Mouse (Mus musculus) midbrain, embryonic 15.5 days (tissue): ENCODE measurements around the gene Gm867. TPM values are rescaled to one million over a fixed set of nuclear protein-coding genes. Genes with fewer than 3 reads are reported as not detected.

ENCODE experiments used
- ATAC-seq: fragments of 200-750 bp; cut with Nextera tagmentation; replicated peaks from 2 replicates; pipeline ENCODE4 v1.8.0; 2017; ENCODE audit warnings: moderate TSS enrichment
- H3K27ac ChIP-seq: fragments of 300-500 bp; sonication (generic); 2 replicates; pipeline ENCODE4 v1.5.1; 2015; ENCODE audit warnings: mild to moderate bottlenecking, inconsistent platforms
- H3K27me3 ChIP-seq: fragments of 300-500 bp; sonication (generic); replicated peaks from 2 replicates; pipeline ENCODE4 v1.6.1; 2015; ENCODE audit warnings: inconsistent platforms
- H3K36me3 ChIP-seq: fragments of 300-500 bp; sonication (generic); replicated peaks from 2 replicates; pipeline ENCODE4 v1.6.1; 2015; ENCODE audit warnings: inconsistent platforms
- H3K4me1 ChIP-seq: fragments of 300-500 bp; sonication (generic); 2 replicates; pipeline ENCODE4 v1.6.1; 2015; ENCODE audit warnings: inconsistent platforms
- H3K4me2 ChIP-seq: fragments of 300-500 bp; sonication (generic); 2 replicates; pipeline ENCODE4 v1.6.1; 2015; ENCODE audit warnings: inconsistent platforms, mild to moderate bottlenecking, moderate library complexity
- H3K4me3 ChIP-seq: fragments of 300-500 bp; sonication (generic); 2 replicates; pipeline ENCODE4 v1.5.1; 2015; ENCODE audit warnings: mild to moderate bottlenecking, inconsistent platforms
- H3K9ac ChIP-seq: fragments of 300-500 bp; sonication (generic); 2 replicates; pipeline ENCODE4 v1.6.1; 2015; ENCODE audit warnings: mild to moderate bottlenecking, inconsistent platforms
- H3K9me3 ChIP-seq: fragments of 300-500 bp; sonication (generic); 2 replicates; pipeline ENCODE4 v1.6.1; 2016; ENCODE audit warnings: inconsistent platforms
- WGBS: fragments of 180-500 bp; shearing (Covaris S2); methylation state at CpG from one replicate; pipeline ENCODE4 v1.1.7; 2015; ENCODE audit warnings: mixed read lengths; 5-methylcytosine and 5-hydroxymethylcytosine counted together
- polyA plus RNA-seq: library from polyadenylated mRNA; unstranded; fragments of >200 nt; fragmentation: Nextera tagmentation; extraction: Ambion mirVana; gene quantifications from 2 replicates; pipeline ENCODE4 v1.2.1, GENCODE M21; 2015

The Gm867 gene
- polyA plus RNA-seq, 1 experiment from 2014 or later, result 1.3 TPM

DNA sequence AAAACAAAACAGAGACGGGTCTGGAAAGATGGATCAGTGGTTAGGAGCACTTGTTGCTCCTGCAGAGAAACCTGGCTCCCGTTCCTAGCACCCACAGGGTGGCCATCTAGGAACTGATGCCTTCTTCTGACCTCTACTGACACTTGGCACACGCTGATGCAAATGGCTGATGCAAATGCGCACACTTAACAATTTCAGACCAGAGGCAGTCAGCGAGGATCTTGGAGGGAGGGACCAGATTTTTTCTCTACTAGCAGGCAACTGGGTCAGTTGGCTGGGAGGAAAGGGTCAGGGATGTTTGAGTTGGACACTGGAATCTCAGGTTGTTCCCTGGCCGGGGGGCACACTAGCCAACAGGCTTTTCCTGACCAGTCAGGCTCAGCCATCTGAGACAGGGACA, 7.6 kb downstream of the Gm867 start, which contains the start of gene Chchd10:
Chchd10 (plus strand) TSS at position 240 of the 400 bp plus-strand sequence.
- Histone ChIP-seq H3K4me3 (peak within 1 kb of the TSS; percentile 49), H3K9me3 (no peaks in the 10 kb centered on the region), H3K9ac (peak within 1 kb of the TSS; percentile 70), H3K27ac (peak within 1 kb of the TSS; percentile 56), H3K27me3 (0 out of 2 replicates have a peak, but pooled peaks cover 3% of the 10 kb centered on the region), H3K4me2 (peak within 1 kb of the TSS; percentile 96), H3K4me1 (peaks cover 40% of the 10 kb centered on the region), H3K36me3 (no peaks in the 10 kb centered on the region)
- ATAC-seq, result no peak
- WGBS, result 26% methylated on average over 6 of the region's 6 CpGs

DNA sequence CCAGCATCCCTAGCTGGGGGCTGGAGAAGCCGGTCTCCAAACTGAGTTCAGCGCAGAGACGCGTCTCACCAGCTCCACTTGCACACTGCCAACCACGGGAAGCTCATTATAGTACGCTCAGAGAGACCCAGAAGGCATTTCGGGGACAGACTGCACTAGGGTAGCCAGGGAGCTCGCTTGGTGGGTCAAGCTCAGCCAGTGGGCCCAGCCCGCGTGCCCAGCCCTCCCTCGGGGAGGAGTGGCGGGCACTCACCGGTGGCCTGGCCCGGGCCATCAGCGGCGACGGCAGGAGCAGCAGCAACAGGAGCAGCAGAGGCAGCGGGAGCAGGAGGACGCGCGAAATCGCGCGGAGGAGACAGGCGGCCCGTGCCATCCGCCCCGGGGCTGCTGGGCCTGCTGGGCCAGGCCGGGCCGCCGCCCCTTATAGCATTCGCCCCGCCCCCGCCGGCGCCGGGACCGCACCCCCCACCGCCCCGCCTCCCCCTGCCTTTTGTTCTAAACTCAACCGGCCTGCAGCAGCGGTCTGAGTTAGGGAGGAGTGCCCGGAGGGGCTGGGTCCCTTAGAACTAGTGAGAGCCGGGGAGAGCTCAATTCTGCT, 8.3 kb downstream of the Gm867 start:
- H3K9me3 ChIP-seq, result no peaks in the 10 kb centered on the region
- 0 out of 2 replicates have a peak, but pooled peaks cover 3% of the 10 kb centered on the region for H3K27me3 ChIP-seq
- H3K9ac ChIP-seq, result peak overlapping the region; percentile 70
- no peaks in the 10 kb centered on the region for H3K36me3 ChIP-seq
- ATAC-seq, result peak; percentile 38
- H3K4me1 ChIP-seq, result peaks cover 38% of the 10 kb centered on the region
- H3K4me3 ChIP-seq, result peak overlapping the region; percentile 49
- H3K4me2 ChIP-seq, result peak overlapping the region; percentile 96
- H3K27ac ChIP-seq, result peak overlapping the region; percentile 56
- 1% methylated on average over 42 of the region's 44 CpGs for WGBS

DNA sequence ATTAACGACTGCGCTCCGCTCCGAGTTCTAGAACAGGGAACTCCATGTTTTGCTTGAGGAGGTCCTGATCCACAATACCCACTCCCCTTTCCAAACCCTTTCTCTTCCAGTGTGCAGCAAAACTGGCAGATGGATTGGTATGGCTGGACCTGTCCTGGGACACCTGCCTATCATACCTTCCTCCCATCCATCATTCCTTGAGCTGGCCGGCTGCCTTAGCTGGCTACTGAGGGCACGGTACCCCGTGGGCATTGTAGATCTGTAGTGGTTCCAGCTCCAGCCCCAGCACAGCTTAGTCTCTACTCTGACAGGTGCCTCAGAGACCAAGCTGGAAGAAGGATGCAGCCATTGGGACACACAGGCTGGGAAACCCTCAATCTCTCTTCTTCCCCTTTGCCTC, 9.2 kb downstream of the Gm867 start:
- H3K4me1 ChIP-seq, result peaks cover 36% of the 10 kb centered on the region
- no peaks in the 10 kb centered on the region for H3K36me3 ChIP-seq
- no peak overlapping the region for H3K27ac ChIP-seq
- peak overlapping the region; percentile 49; the same call in 1 of the 2 replicates for H3K4me3 ChIP-seq
- WGBS, result 31% methylated on average over 7 of the region's 7 CpGs
- 0 out of 2 replicates have a peak, but pooled peaks cover 3% of the 10 kb centered on the region for H3K27me3 ChIP-seq
- H3K4me2 ChIP-seq, result peak overlapping the region; percentile 96
- no peak for ATAC-seq
- H3K9me3 ChIP-seq, result no peaks in the 10 kb centered on the region
- peak overlapping the region; percentile 70; the same call in 1 of the 2 replicates for H3K9ac ChIP-seq

DNA sequence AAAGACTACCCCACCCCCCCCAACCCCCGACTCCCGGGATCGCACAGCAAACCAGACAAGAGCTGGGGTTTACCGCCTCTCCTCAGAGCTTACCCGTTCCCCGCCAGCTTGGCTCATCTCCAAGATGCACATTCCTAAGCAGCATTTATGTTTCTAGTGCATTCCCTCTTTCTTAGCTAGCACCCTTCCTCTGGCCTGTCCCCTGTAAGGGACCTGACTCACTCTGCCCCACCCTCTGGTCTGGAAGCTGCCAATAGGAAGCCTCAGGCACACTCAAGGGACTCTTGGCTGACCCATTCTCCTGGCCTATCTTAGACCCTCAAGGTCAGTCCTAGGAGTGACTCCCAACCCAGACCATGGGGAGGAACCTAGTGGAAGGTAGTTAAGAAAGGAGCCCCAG, 10.2 kb downstream of the Gm867 start:
- Histone ChIP-seq H3K36me3 (no peaks in the 10 kb centered on the region), H3K4me2 (no peak overlapping the region), H3K27me3 (0 out of 2 replicates have a peak, but pooled peaks cover 3% of the 10 kb centered on the region), H3K4me3 (no peak overlapping the region), H3K9me3 (no peaks in the 10 kb centered on the region), H3K27ac (no peak overlapping the region), H3K9ac (no peak overlapping the region), H3K4me1 (peaks cover 26% of the 10 kb centered on the region)
- no peak for ATAC-seq
- 11% methylated on average over 6 of the region's 6 CpGs for WGBS

DNA sequence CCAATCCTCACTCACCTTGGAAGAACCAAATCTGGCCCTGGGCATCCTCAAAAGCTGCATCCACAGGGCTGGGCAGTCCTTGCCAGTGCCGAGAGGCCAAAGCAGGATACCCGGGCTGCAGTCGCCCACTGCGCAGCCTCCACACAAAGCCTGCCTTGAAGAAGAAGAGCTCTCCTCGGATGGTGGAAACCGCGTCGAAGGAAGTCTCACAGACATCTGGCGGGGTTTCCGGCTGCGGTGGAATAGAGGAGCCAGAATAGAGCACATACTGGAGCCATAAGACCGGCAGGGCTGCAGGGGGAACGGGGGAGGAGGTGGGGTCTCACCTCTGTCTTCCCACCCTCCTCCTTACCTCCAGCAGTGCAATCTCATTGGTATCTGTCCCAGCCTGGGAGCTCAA, 14.1 kb downstream of the Gm867 start:
- WGBS, result 77% methylated on average over 13 of the region's 13 CpGs
- H3K4me3 ChIP-seq, result no peak overlapping the region
- H3K27ac ChIP-seq, result no peak overlapping the region
- no peaks in the 10 kb centered on the region for H3K27me3 ChIP-seq
- no peak overlapping the region for H3K4me2 ChIP-seq
- no peak for ATAC-seq
- no peak overlapping the region for H3K9ac ChIP-seq
- H3K9me3 ChIP-seq, result no peaks in the 10 kb centered on the region
- H3K4me1 ChIP-seq, result peaks cover 21% of the 10 kb centered on the region
- no peaks in the 10 kb centered on the region for H3K36me3 ChIP-seq

DNA sequence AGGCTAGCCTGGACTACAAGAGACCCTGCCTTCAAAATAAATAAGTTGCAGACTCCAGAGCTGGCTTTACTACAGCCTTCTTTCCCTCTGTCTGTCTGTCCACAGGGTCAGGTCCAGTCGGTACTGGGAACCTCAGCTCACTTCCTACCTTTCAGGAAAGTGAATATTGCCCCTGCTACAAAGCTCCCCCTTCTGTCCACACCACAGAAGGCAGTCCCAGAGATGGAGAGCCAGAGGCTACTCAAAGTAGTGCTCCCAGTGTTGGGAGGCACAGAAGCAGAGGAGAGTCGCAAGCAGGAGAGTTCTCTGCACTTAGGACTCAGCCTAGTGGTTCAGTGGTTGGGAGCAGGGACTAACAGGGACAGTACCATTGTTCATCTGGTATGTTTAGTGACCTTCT, 16.1 kb downstream of the Gm867 start:
- H3K36me3 ChIP-seq, result no peaks in the 10 kb centered on the region
- no peak overlapping the region for H3K4me2 ChIP-seq
- no peaks in the 10 kb centered on the region for H3K27me3 ChIP-seq
- H3K9ac ChIP-seq, result no peak overlapping the region
- no peaks in the 10 kb centered on the region for H3K9me3 ChIP-seq
- H3K27ac ChIP-seq, result no peak overlapping the region
- peaks cover 28% of the 10 kb centered on the region for H3K4me1 ChIP-seq
- no peak for ATAC-seq
- no peak overlapping the region for H3K4me3 ChIP-seq
- WGBS, result 71% methylated on average over 2 of the region's 2 CpGs

DNA sequence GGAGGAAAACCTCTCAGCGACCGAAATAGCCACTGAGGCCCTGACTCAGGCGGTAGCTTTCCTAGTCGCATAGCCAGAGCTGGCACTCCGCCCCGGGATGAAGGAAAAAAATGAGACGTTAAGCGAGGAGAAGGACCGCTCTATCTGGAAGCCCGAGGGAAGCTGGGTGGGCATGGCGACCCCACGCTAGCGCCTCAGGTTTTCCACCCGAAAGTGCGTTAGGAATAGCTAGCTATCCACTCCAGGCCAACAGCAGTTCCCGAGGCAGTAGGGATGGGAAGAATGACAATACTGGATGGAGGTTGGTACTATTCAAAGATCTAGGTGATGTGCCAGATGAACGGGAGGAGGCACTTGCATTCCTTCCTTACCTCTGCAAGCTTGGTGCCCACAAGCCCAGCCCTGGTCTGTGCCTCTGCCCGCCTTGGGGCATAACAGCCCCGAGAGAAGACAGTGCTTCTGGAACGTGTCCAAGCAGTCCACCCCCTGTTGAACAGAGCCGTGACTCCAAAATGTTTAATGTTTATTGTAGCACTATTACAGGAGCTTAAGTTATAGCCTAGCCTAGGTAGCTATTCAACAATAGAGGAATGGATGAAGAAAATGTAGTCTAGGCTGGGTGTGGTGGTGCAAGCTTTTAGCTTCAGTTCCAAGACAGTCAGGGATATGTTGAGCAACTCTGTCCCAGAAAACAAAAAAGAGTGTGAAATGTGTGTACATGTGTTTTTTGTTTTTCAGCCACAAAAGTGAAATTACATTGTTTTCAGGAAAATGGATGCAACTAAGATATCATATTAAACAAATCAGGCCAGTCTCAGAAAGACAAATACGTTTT, 18.5 kb downstream of the Gm867 start:
- peak; percentile 53 for ATAC-seq
- Histone ChIP-seq H3K9ac (peak overlapping the region; percentile 94), H3K4me3 (peak overlapping the region; percentile 87), H3K36me3 (no peaks in the 10 kb centered on the region), H3K4me1 (peaks cover 41% of the 10 kb centered on the region), H3K27me3 (no peaks in the 10 kb centered on the region), H3K27ac (peak overlapping the region; percentile 98), H3K9me3 (no peaks in the 10 kb centered on the region), H3K4me2 (peak overlapping the region; percentile 88)
- 4% methylated on average over 22 of the region's 22 CpGs for WGBS

DNA sequence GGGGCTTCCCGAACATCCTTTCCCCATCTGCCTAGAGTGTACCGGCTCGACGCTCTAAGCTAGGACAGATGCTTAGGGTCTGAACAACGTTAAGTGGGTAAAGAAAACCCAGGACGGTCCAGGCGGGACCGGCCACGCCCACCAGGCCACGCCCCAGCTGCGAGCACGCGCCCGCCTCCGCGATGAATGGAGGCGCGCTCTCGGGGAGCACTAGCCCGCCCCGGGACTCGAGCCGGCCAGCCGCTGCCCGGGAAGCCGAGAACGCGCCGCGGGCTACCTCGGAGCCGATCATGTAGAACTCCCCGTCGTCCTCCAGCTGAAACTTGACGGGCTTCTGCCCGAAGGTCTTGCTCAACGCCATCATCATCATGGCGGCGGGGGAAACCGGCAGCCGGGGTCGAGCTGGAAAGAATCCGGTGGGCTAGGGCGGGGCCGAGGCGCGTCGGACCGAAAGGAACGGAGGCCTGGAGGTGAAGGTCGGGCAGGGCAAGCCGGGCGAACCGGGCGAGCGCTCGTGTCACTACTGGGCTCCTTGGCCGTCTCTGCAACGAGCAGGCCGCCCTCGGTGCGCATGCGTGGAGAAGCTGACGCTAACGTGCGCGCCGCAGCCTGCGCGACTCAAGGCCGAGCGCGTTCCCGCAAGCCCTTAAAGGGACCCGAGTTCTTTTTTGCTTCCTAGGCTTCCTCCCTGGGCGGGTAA, 19.3 kb downstream of the Gm867 start, which contains the start of gene Smarcb1:
Smarcb1 (minus strand) TSS at position 592 of the 700 bp plus-strand sequence.
- peak; percentile 91 for ATAC-seq
- under 1% methylated on average over 76 of the region's 76 CpGs for WGBS
- H3K4me1 ChIP-seq, result peaks cover 41% of the 10 kb centered on the region

DNA sequence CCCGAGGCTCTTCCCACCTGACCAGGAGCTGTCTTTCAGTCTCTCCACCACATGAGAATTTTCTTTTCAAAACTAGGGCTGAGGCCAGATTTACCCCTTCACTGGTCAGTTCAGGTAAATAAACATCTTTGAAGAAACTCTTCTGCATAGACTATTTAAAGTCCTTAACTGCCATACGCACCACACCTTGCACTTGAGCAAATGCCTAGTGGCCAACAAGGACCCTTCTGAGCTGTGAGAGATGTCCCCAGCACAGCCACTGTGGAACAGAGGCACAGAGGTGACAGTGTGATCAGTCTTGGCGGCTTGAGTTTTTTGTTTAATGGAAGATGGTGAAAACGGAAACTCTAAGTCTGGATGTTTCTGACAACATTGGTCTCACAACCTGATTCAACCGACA, 21.4 kb downstream of the Gm867 start:
- Histone ChIP-seq H3K27ac (no peak overlapping the region), H3K4me3 (no peak overlapping the region), H3K9ac (no peak overlapping the region), H3K27me3 (no peaks in the 10 kb centered on the region), H3K36me3 (peaks cover 10% of the 10 kb centered on the region), H3K4me1 (peaks cover 41% of the 10 kb centered on the region), H3K9me3 (no peaks in the 10 kb centered on the region), H3K4me2 (peak overlapping the region; percentile 88; the same call in 1 of the 2 replicates)
- WGBS, result 90% methylated on average over 5 of the region's 5 CpGs
- ATAC-seq, result no peak

More for the DNA sequence above, 19.3 kb downstream of the Gm867 start, which contains the start of gene Smarcb1:
- H3K27me3 ChIP-seq, result no peaks in the 10 kb centered on the region
- peak within 1 kb of the TSS; percentile 94 for H3K9ac ChIP-seq
- H3K4me2 ChIP-seq, result peak within 1 kb of the TSS; percentile 88
- H3K4me3 ChIP-seq, result peak within 1 kb of the TSS; percentile 87
- no peaks in the 10 kb centered on the region; the same call in 1 of the 2 replicates for H3K36me3 ChIP-seq
- no peaks in the 10 kb centered on the region for H3K9me3 ChIP-seq
- H3K27ac ChIP-seq, result peak within 1 kb of the TSS; percentile 98

DNA sequence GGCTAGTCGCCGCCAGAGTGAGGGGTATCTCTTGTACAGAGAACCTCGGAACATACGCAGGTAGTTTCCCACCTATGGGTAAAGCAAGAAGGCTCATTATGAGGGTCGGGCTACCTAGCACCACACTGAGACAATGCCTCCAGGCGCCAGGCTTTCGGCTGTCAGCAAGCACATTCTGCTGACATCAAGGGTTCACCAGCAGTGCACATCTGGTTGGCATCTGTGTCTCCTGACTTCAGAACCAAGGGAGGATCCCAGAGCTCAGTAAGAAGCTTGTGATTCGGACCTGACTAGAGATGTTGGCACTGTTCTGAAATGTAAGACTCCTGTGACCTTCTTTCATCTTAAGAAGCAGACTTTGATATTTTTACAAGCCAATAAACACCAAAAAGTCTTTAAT, 23.6 kb downstream of the Gm867 start:
- H3K4me2 ChIP-seq, result no peak overlapping the region
- no peak for ATAC-seq
- no peaks in the 10 kb centered on the region for H3K9me3 ChIP-seq
- peaks cover 26% of the 10 kb centered on the region for H3K4me1 ChIP-seq
- H3K4me3 ChIP-seq, result no peak overlapping the region
- WGBS, result 82% methylated on average over 8 of the region's 8 CpGs
- peaks cover 14% of the 10 kb centered on the region for H3K36me3 ChIP-seq
- H3K27ac ChIP-seq, result no peak overlapping the region
- H3K27me3 ChIP-seq, result no peaks in the 10 kb centered on the region
- H3K9ac ChIP-seq, result no peak overlapping the region

DNA sequence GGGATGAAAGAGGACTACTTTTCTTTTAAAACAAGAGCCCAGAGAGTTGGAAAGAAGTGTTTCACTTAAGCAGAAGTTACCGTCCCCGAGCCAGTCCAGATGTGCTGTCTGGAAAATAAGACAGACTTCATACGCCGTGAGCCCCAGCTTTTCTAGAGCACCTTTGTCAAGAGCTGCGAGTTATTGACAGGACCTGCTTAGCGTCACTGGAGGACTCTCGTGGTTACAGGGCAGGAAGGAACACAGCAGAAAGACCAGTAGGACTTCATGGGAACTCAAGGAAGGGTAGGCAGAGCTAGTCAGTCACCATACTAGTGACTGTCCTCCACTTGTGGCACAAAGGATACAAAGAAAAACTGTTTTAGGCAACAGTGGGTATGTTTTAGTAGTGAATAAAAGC, 24.9 kb downstream of the Gm867 start:
- ATAC-seq, result no peak
- Histone ChIP-seq H3K9me3 (no peaks in the 10 kb centered on the region), H3K27me3 (no peaks in the 10 kb centered on the region), H3K4me2 (no peak overlapping the region), H3K4me1 (peaks cover 25% of the 10 kb centered on the region), H3K36me3 (peaks cover 26% of the 10 kb centered on the region), H3K4me3 (no peak overlapping the region), H3K27ac (no peak overlapping the region), H3K9ac (no peak overlapping the region)
- 87% methylated on average over 7 of the region's 7 CpGs for WGBS

DNA sequence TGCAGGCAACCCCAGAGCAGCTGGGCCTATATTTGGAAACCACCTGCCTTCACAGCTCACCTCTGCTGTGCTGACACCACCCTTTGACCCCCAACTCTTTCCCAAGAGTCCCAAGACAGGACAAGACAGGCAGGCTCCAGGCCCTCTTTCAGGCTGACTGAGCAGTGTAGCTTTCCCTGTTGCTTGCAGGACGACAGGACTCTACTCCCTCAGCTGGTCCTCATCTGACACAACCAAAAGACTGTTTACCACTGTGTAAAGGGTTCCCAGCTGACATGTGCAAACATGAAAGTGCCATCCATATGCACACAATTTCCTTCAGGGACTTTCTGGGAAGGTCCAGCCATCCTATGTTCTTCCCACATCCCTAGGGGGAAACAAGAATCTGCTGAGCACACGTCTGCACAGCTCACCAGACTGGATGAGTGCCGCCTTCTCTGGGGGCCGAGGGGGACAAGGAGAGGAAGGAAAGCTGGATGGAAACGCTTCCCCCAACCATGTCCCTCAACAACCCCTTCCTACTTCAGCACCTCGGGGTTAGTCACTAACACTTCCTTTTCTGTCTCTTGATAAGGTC, 27.4 kb downstream of the Gm867 start:
- Histone ChIP-seq H3K4me3 (no peak overlapping the region), H3K4me1 (peaks cover under 1% of the 10 kb centered on the region), H3K27ac (no peak overlapping the region), H3K27me3 (no peaks in the 10 kb centered on the region), H3K4me2 (no peak overlapping the region), H3K36me3 (peaks cover 41% of the 10 kb centered on the region), H3K9me3 (no peaks in the 10 kb centered on the region), H3K9ac (no peak overlapping the region)
- ATAC-seq, result no peak
- WGBS, result 76% methylated on average over 6 of the region's 6 CpGs
